Mouse (Mus musculus): Measurements from ENCODE around the gene Gadd45g.

Gadd45g gene

DNA sequence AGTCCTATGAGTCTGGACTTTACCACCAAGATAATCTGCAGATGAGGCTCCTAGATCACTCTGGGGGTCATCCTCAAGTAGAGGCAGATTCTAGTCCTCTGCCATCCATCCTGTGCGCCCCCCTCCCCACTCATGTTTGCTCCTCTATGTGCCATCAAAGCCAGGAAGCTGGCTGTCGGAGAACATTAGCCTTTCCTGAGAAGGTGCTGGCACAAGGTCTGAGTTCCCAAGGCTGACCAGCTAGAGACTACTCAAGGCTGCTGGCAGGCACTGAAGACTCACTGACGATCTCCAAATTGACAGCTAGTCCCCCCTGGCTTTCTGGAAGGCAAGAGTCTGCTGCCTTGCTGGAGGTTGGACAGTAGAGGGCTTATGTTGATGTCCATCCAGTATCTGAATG is 35.7 kb downstream of the Gadd45g start:
- no peak for DNase-seq (ENCODE audit: extremely low spot score, low spot score)

- DNase-seq (ENCODE audit: extremely low spot score, low spot score): no peak
These were observed 37.8 kb downstream of the Gadd45g start for GRCm38 (mm10) chr13:51884250-51884649.

GRCm38 (mm10) chr13:51885594-51885993 is 39.1 kb downstream of the Gadd45g start:
- no peak for DNase-seq (ENCODE audit: extremely low spot score, low spot score)

DNA sequence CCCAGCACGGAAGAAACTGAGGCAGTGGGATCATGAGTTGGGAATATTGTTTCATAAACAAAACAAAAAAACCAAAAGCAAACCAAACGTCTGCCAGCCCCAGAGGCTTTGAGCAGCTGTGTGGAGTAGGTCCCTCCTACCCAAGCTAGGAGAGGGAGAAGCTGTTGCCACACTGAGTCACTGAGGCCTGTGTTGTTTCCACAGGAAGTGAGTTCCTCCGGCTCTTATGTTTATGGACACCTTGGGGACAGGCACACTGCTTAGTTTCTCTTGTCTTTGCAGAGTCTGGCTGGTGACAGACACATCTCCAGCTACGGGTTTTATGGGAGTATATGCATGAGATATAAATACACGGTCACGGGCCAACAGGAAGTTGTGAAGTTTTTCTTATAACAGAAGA is 39.6 kb downstream of the Gadd45g start:
- no peak for DNase-seq (ENCODE audit: extremely low spot score, low spot score)

DNA sequence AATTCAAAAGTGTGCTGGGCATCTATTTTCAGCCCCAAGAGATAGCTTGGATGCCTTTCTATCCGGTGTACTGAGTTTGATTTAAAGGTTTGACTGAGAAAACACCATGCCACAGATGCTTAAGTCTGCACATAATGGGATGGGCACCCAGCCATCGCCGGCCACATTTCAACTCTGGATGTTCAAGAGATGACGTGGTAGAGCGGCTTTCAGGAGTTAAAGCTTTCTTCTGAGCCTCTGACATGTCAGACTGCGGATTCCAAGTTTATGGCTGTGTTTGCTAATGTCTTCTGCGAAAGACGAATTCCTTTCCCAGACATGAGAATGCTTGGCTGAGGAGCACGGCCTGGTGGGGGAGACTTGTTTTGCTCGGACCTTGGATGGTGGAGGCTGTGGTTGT is 40.2 kb downstream of the Gadd45g start:
- no peak for DNase-seq (ENCODE audit: extremely low spot score, low spot score)

DNA sequence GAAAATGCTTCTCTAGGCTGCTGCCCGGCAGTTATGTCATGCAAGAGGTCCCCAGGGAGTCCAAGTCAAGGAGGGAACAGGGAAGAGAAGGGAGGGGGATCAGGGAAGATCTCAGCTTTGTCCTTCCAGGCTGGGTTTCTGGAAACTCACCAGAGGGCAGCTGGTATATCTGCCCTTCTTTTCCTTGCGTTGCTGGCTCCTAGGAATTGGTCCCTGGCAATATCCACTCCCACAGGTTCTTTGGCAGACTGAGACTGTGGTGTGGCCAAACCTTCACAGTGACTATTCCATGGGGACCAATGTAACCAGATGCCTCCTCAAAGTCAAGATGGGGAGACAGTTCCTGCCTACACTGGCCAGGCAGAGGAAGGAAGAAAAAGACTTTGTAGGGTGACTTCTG is 41.9 kb downstream of the Gadd45g start:
- DNase-seq (ENCODE audit: extremely low spot score, low spot score): no peak

GRCm38 (mm10) chr13:51891825-51892532 is 45.5 kb downstream of the Gadd45g start:
- DNase-seq (ENCODE audit: extremely low spot score, low spot score): no peak

DNA sequence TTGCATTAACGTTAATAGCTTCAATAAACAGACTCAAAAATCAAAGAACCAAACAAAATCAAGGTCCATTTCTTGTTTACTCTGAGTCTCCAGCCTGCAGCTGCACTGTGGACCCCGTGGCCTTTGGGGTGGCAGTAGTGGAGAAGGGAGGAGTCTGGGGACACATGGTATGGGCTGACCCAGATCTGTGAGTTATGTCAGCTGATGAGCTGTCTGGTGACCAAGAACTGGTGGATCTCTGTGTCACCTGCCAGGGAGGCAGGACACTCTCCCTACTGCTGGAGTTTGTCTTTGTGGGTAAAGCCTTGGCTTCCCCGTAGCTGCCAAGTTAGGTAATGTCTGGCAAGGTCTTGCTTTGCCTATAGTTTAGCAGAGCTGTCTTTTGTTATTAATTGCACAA is 51.1 kb downstream of the Gadd45g start:
- DNase-seq (ENCODE audit: extremely low spot score, low spot score): no peak
